Mouse (Mus musculus) lung, embryonic 16.5 days (tissue): ENCODE results near the gene Pifo. TPM values are rescaled to one million over a fixed set of nuclear protein-coding genes. Genes with fewer than 3 reads are reported as not detected.
"Not testable (repeated sequence)": the region's sequence is repeated elsewhere in the genome, so short reads cannot be mapped to it uniquely, and the experiment has no call there.

ENCODE experiments used
- ATAC-seq: fragments of 200-750 bp; cut with Nextera tagmentation; 2 replicates; pipeline ENCODE4 v1.8.0; 2017; ENCODE audit warnings: low read depth, mild to moderate bottlenecking, moderate library complexity
- H3K27ac ChIP-seq: fragments of 300-500 bp; sonication (generic); 2 replicates; pipeline ENCODE4 v1.5.1; 2014; ENCODE audit warnings: mild to moderate bottlenecking, control low read depth, low read length
- H3K27me3 ChIP-seq: fragments of 300-500 bp; sonication (generic); 2 replicates; pipeline ENCODE4 v1.6.1; 2014; ENCODE audit warnings: low read depth, low read length, mixed read lengths; ENCODE audit not compliant: control insufficient read depth, insufficient read depth
- H3K36me3 ChIP-seq: fragments of 300-500 bp; sonication (generic); 2 replicates; pipeline ENCODE4 v1.6.1; 2014; ENCODE audit warnings: low read length; ENCODE audit not compliant: control insufficient read depth, insufficient read depth
- H3K4me1 ChIP-seq: fragments of 300-500 bp; sonication (generic); replicated peaks from 2 replicates; pipeline ENCODE4 v1.6.1; 2014; ENCODE audit warnings: low read length, mixed read lengths; ENCODE audit not compliant: control insufficient read depth, insufficient read depth
- H3K4me2 ChIP-seq: fragments of 300-500 bp; sonication (generic); 2 replicates; pipeline ENCODE4 v1.6.1; 2014; ENCODE audit warnings: low read depth, low read length, control low read depth
- H3K4me3 ChIP-seq: fragments of 300-500 bp; sonication (generic); 2 replicates; pipeline ENCODE4 v1.5.1; 2014; ENCODE audit warnings: mild to moderate bottlenecking, low read length, control low read depth
- H3K9ac ChIP-seq: fragments of 300-500 bp; sonication (generic); 2 replicates; pipeline ENCODE4 v1.6.1; 2014; ENCODE audit warnings: low read length, control low read depth
- H3K9me3 ChIP-seq: fragments of 300-500 bp; sonication (generic); 2 replicates; pipeline ENCODE4 v1.6.1; 2016; ENCODE audit warnings: low read length; ENCODE audit not compliant: control insufficient read depth
- WGBS: fragments of 180-500 bp; shearing (Covaris S2); extraction: QIAGEN DNeasy Blood & Tissue Kit; methylation state at CpG from one replicate; pipeline ENCODE4 v1.1.7; 2014; 5-methylcytosine and 5-hydroxymethylcytosine counted together
- polyA plus RNA-seq: library from polyadenylated mRNA; unstranded; fragments of >200 nt; fragmentation: Nextera tagmentation; extraction: Ambion mirVana; gene quantifications from 2 replicates; pipeline ENCODE4 v1.2.1, GENCODE M21; 2015

The Pifo gene
- polyA plus RNA-seq, 1 experiment from 2014 or later: 11.3 TPM

DNA sequence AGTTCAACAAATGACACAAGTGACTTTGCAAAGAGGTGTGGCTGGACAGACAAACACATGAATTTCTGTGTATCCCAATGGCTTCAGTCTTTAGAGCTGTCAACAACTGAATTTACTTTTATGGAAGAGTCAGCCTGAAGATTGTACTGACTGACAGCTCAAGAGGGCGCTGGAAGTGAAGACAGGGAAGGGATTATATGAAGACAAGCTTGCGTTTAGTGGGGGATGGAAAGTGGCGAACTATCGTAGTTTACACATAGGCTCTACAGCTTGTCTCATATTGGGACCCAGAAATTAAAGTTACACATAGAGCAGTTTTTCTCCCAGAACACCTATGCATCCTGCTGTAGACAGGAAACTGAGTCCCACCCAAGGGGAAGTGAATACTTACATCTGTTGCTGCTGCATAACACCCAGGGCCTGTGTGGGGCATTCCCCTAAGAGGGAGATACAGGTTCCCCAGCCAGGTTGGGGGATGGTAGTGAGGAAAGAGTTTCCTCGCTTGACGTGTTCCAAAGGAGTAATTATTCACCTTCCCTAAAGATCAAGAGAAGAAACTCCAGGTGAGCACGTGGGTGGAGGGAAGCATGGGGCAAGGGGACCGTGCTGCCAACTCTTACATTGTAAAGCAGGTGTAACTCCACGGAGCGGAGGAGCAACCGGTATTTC lies 13.6 kb downstream of the Pifo start:
- Histone ChIP-seq H3K4me3 (no peak overlapping the region), H3K36me3 (no peaks in the 10 kb centered on the region), H3K9me3 (no peaks in the 10 kb centered on the region), H3K9ac (no peak overlapping the region), H3K4me2 (peak overlapping the region; percentile 23; the same call in 1 of the 2 replicates), H3K4me1 (no peaks in the 10 kb centered on the region), H3K27ac (no peak overlapping the region), H3K27me3 (no peaks in the 10 kb centered on the region)
- peak; percentile 12; the same call in 1 of the 2 replicates for ATAC-seq
- WGBS: 16% methylated on average over 11 of the region's 11 CpGs

DNA sequence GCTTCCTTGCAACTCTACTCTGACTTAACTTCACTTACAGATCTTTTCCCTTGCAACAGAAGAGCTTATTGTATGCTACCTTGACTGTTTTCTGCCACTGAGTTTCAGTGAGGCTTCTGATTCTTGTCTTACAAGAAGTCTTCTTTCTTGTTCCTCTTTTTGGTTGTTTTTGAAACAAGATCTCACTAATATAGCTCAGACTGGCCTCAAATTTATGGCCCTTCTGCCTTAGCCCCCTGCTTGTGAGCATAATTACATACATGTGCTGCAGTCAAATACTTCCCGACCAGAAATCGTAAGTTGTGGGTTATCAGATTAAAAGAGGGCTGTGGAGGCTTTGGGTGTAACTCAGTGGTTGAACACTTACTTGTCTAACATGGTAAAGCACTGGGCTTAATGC lies 19.7 kb downstream of the Pifo start:
- Histone ChIP-seq H3K27ac (no peak overlapping the region), H3K4me3 (no peak overlapping the region), H3K4me2 (no peak overlapping the region), H3K27me3 (no peaks in the 10 kb centered on the region), H3K36me3 (no peaks in the 10 kb centered on the region), H3K9ac (no peak overlapping the region), H3K4me1 (no peaks in the 10 kb centered on the region), H3K9me3 (no peaks in the 10 kb centered on the region)
- ATAC-seq: no peak
- 67% methylated on average over 2 of the region's 2 CpGs for WGBS

DNA sequence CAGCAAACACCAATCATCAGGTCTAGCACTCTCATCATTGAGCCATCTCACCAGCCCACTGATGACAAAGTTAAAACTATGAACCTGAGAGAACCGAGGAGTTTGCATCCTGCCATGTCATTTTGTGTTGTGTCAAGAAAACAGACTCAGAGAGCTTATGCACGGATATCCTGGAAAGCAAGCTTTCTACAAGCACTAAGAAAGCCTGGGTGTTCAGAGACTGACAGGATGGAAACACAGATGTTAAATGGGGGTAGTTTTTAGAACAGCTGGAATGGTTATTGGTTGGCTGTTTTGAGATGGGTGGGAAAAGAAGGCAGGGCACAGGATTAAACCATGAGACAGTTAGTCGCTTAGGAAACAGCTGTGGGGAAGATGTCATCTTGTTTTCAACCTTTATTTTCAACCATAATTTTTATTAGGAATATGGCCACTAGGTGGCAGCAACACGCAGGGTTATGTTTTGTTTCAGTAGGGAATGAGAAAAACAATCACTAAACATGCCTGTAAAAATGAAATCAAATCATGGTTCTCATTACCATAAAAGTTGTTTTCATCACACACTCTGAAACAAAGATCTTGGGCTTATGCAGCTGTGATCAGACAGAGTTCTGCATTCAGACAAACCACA lies 22.7 kb downstream of the Pifo start:
- Histone ChIP-seq H3K9ac (no peak overlapping the region), H3K36me3 (no peaks in the 10 kb centered on the region), H3K4me1 (no peaks in the 10 kb centered on the region), H3K9me3 (no peaks in the 10 kb centered on the region), H3K4me3 (no peak overlapping the region), H3K27me3 (no peaks in the 10 kb centered on the region), H3K4me2 (no peak overlapping the region), H3K27ac (no peak overlapping the region)
- WGBS: 19% methylated on average over 4 of the region's 4 CpGs
- ATAC-seq: no peak

GRCm38 (mm10) chr3:105989611-105990010 lies 24.8 kb downstream of the Pifo start:
- not testable (repeated sequence) for H3K9me3 ChIP-seq, ATAC-seq, H3K27ac ChIP-seq, H3K27me3 ChIP-seq, H3K4me2 ChIP-seq, H3K36me3 ChIP-seq, H3K4me3 ChIP-seq, H3K4me1 ChIP-seq, H3K9ac ChIP-seq
- WGBS: 55% methylated on average over 5 of the region's 5 CpGs

- H3K36me3 ChIP-seq: peaks cover 2% of the 10 kb centered on the region
- no peak overlapping the region for H3K9ac ChIP-seq
- H3K4me3 ChIP-seq: no peak overlapping the region
- ATAC-seq: no peak
- no peak overlapping the region for H3K27ac ChIP-seq
- H3K4me2 ChIP-seq: no peak overlapping the region
- no peaks in the 10 kb centered on the region for H3K4me1 ChIP-seq
- no peaks in the 10 kb centered on the region for H3K27me3 ChIP-seq
- H3K9me3 ChIP-seq: no peaks in the 10 kb centered on the region
- 76% methylated on average over 2 of the region's 2 CpGs for WGBS
These were observed 40.3 kb downstream of the Pifo start for GRCm38 (mm10) chr3:105974174-105974573.

- H3K27me3 ChIP-seq: no peaks in the 10 kb centered on the region
- 69% methylated on average over 3 of the region's 3 CpGs for WGBS
These were observed 41.0 kb downstream of the Pifo start, which contains the start of gene Ovgp1 for GRCm38 (mm10) chr3:105973411-105973810. Ovgp1 (plus strand) TSS chr3:105973711.

DNA sequence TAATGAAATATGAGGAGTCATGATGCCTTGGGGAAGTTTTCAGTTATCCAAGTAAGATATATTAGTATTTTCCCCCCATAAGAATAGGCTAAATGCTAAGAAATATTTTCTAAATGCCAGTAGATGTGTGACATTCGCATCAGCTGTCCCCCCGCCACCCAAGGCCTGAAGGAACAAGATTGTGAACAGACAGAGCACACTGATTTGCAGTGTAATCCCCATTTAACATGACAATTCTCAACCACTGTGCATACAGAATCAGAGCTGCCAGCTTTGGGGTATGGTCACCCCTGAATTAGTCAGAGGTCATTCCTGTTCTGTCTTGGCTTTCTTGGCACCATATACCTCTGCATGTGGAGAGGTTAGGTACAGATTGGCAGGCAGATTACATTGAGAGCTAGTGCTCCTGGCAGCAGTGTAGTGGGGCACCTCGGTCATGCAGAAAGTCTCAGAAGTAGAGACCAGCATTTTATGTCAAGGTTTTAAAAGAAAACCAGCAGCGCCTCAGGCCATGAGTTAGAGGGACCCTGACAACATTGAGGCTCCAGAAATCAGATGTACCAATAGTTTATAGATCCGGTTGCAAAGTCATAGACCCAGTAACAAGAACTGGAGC lies 42.5 kb downstream of the Pifo start:
- Histone ChIP-seq H3K27me3 (no peaks in the 10 kb centered on the region), H3K36me3 (peaks cover 16% of the 10 kb centered on the region), H3K27ac (no peak overlapping the region), H3K9me3 (no peaks in the 10 kb centered on the region), H3K9ac (no peak overlapping the region), H3K4me2 (no peak overlapping the region), H3K4me1 (no peaks in the 10 kb centered on the region), H3K4me3 (no peak overlapping the region)
- WGBS: 80% methylated on average over 5 of the region's 5 CpGs
- no peak for ATAC-seq

More at GRCm38 (mm10) chr3:105973411-105973810, 41.0 kb downstream of the Pifo start, which contains the start of gene Ovgp1:
- Histone ChIP-seq H3K36me3 (peaks cover 6% of the 10 kb centered on the region), H3K4me3 (no peak within 1 kb of the TSS), H3K4me1 (no peaks in the 10 kb centered on the region), H3K9ac (no peak within 1 kb of the TSS), H3K27ac (no peak within 1 kb of the TSS), H3K9me3 (no peaks in the 10 kb centered on the region), H3K4me2 (no peak within 1 kb of the TSS)
- no peak for ATAC-seq

GRCm38 (mm10) chr3:105960700-105961099 lies 53.7 kb downstream of the Pifo start:
- peaks cover 21% of the 10 kb centered on the region for H3K36me3 ChIP-seq
- WGBS: 90% methylated on average over 2 of the region's 2 CpGs
- no peak overlapping the region for H3K9ac ChIP-seq
- ATAC-seq: no peak
- H3K4me1 ChIP-seq: peaks cover 18% of the 10 kb centered on the region
- no peaks in the 10 kb centered on the region for H3K9me3 ChIP-seq
- H3K4me2 ChIP-seq: peak overlapping the region; percentile 83; the same call in 1 of the 2 replicates
- H3K4me3 ChIP-seq: no peak overlapping the region
- H3K27ac ChIP-seq: no peak overlapping the region
- H3K27me3 ChIP-seq: no peaks in the 10 kb centered on the region

- H3K4me2 ChIP-seq: peak within 1 kb of the TSS; percentile 83
- peaks cover 18% of the 10 kb centered on the region for H3K4me1 ChIP-seq
- peak within 1 kb of the TSS; percentile 97 for H3K9ac ChIP-seq
- H3K9me3 ChIP-seq: no peaks in the 10 kb centered on the region
- no peaks in the 10 kb centered on the region for H3K27me3 ChIP-seq
- ATAC-seq: no peak
- 3% methylated on average over 6 of the region's 6 CpGs for WGBS
- peaks cover 18% of the 10 kb centered on the region for H3K36me3 ChIP-seq
- H3K27ac ChIP-seq: peak within 1 kb of the TSS; percentile 87
- H3K4me3 ChIP-seq: peak within 1 kb of the TSS; percentile 80
These were observed 54.4 kb downstream of the Pifo start, which contains the start of gene Atp5f1 for GRCm38 (mm10) chr3:105959999-105960398. Atp5f1 (minus strand) TSS chr3:105960099.
